Mouse (Mus musculus): ENCODE measurements around the gene Clmp. TPM values are rescaled to one million over a fixed set of nuclear protein-coding genes. Genes with fewer than 3 reads are reported as not detected.

Gene Clmp
- polyA plus RNA-seq, 1 experiment from 2014 or later, result 32.4 TPM

GRCm38 (mm10) chr9:40666190-40666803 lies 19.5 kb upstream of the Clmp start:
- Histone ChIP-seq H3K9me3 (replicated peaks) (no peaks in the 10 kb centered on the region; the same call in 1 of the 2 replicates), H3K27ac (no peak overlapping the region), H3K4me1 (peaks cover 2% of the 10 kb centered on the region; the same call in 1 of the 2 replicates), H3K27me3 (no peaks in the 10 kb centered on the region), H3K36me3 (ENCODE audit: poor library complexity, severe bottlenecking) (no peaks in the 10 kb centered on the region), H3K4me3 (no peak overlapping the region), H3K9ac (no peak overlapping the region), H3K4me2 (no peak overlapping the region)
- 0 out of 2 replicates have a peak, but pooled peaks have one; percentile 53 for ATAC-seq
- WGBS, result 79% methylated on average over 9 of the region's 9 CpGs

DNA sequence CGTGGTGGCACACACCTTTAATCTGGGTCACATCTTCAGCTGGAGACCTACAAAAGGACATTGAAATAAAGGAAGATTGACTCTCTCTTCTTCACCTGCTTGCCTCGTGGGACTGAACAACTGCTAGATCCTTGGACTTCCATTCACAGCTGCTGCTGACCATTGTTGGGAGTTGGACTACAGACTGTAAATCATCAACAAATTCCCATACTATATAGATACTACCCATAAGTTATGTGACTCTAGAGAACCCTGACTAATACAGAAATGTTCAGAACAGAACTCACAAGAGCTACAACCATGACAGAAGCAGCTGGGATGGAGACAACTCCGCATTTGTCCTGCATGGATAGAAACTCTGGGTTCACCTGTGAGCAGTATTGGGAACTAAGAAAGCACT lies 15.4 kb upstream of the Clmp start, which contains the start of gene Gm21915:
Gm21915 (plus strand) TSS at position 301 of the 400 bp plus-strand sequence.
- Histone ChIP-seq H3K27me3 (no peaks in the 10 kb centered on the region), H3K4me1 (peaks cover 12% of the 10 kb centered on the region; the same call in 1 of the 2 replicates), H3K4me3 (no peak within 1 kb of the TSS), H3K36me3 (ENCODE audit: poor library complexity, severe bottlenecking) (no peaks in the 10 kb centered on the region), H3K27ac (no peak within 1 kb of the TSS), H3K9ac (no peak within 1 kb of the TSS), H3K9me3 (replicated peaks) (no peaks in the 10 kb centered on the region), H3K4me2 (no peak within 1 kb of the TSS)
- WGBS, result 86% methylated on average over 3 of the region's 3 CpGs
- no peak for ATAC-seq

DNA sequence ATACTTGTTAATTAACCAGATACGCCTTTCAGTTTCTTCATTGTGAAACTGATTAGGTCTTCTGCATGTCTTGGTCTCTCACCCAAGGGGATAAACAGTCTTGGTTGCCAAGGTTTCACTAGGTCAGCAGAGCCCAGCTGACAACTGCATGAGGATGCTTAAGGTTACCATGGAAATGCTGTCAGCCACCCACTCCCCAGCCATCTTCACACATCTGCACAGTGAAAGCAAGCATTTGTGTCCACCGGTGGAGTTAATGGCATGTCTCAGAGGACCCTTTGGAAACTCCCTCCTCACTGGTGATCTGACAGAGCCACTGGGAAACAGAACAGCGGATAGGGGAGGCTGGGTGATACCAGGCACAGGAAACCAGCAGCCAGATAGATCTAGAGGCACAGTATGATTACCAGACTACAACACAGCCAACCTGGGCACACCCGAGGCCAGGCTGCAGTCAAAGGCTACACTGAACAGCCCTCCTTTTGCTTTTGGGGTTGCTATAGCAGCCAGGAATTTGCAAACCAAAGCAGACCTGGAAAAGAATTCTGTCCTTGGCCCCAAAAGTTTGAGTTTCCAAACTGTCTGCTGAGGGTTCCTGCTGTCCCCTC lies 14.3 kb upstream of the Clmp start:
- no peaks in the 10 kb centered on the region for H3K9me3 ChIP-seq (replicated peaks)
- ATAC-seq, result no peak
- H3K4me1 ChIP-seq, result peaks cover 12% of the 10 kb centered on the region; the same call in 1 of the 2 replicates
- no peak overlapping the region for H3K4me2 ChIP-seq
- no peaks in the 10 kb centered on the region for H3K27me3 ChIP-seq
- H3K36me3 ChIP-seq (ENCODE audit: poor library complexity, severe bottlenecking), result no peaks in the 10 kb centered on the region
- no peak overlapping the region for H3K4me3 ChIP-seq
- H3K27ac ChIP-seq, result no peak overlapping the region; the same call in 1 of the 2 replicates
- 33% methylated on average over 4 of the region's 4 CpGs for WGBS
- H3K9ac ChIP-seq, result no peak overlapping the region

GRCm38 (mm10) chr9:40675203-40675958 lies 10.4 kb upstream of the Clmp start:
- no peak overlapping the region for H3K9ac ChIP-seq
- H3K9me3 ChIP-seq (replicated peaks), result no peaks in the 10 kb centered on the region
- H3K4me3 ChIP-seq, result no peak overlapping the region
- peaks cover 12% of the 10 kb centered on the region; the same call in 1 of the 2 replicates for H3K4me1 ChIP-seq
- H3K27ac ChIP-seq, result no peak overlapping the region
- no peaks in the 10 kb centered on the region for H3K27me3 ChIP-seq
- WGBS, result 87% methylated on average over 12 of the region's 12 CpGs
- H3K4me2 ChIP-seq, result no peak overlapping the region
- no peak for ATAC-seq
- H3K36me3 ChIP-seq (ENCODE audit: poor library complexity, severe bottlenecking), result no peaks in the 10 kb centered on the region

DNA sequence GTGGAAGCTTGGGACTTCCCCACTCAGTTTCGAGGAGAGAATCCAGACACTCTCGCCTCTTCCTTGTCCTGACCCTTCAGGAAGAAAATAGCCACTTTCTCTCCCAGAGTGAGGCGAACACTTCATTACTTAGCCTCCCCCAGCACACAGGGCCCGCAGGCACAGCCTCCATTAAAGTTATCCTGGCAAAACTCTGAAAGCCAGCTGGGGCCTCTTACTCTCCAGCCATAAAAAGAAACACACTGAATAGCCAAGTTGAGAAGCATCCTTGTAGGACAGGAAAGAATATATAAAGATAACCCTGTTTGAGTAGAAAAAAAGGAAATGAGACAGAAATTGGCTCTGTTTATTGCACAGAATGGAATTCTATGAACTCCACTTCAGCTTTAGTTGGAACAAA lies 7.1 kb upstream of the Clmp start:
- no peak overlapping the region for H3K4me3 ChIP-seq
- H3K9me3 ChIP-seq (replicated peaks), result no peaks in the 10 kb centered on the region
- no peak overlapping the region for H3K27ac ChIP-seq
- H3K4me1 ChIP-seq, result no peaks in the 10 kb centered on the region
- no peak overlapping the region for H3K9ac ChIP-seq
- H3K36me3 ChIP-seq (ENCODE audit: poor library complexity, severe bottlenecking), result no peaks in the 10 kb centered on the region
- no peaks in the 10 kb centered on the region for H3K27me3 ChIP-seq
- no peak for ATAC-seq
- 78% methylated on average over 4 of the region's 4 CpGs for WGBS
- no peak overlapping the region for H3K4me2 ChIP-seq

GRCm38 (mm10) chr9:40686421-40686899 lies 698 bp downstream of the Clmp start:
- Histone ChIP-seq H3K4me3 (peak overlapping the region; percentile 73), H3K36me3 (ENCODE audit: poor library complexity, severe bottlenecking) (no peaks in the 10 kb centered on the region), H3K4me2 (peak overlapping the region; percentile 91), H3K27me3 (0 out of 2 replicates have a peak, but pooled peaks cover 11% of the 10 kb centered on the region), H3K9ac (peak overlapping the region; percentile 88), H3K9me3 (replicated peaks) (no peaks in the 10 kb centered on the region), H3K4me1 (peaks cover 31% of the 10 kb centered on the region), H3K27ac (peak overlapping the region; percentile 93)
- WGBS, result under 1% methylated on average over 23 of the region's 23 CpGs
- ATAC-seq, result peak; percentile 79

- H3K4me3 ChIP-seq, result peak overlapping the region; percentile 73
- ATAC-seq, result peak; percentile 11; the same call in 1 of the 2 replicates
- WGBS, result 45% methylated on average over 5 of the region's 5 CpGs
- peak overlapping the region; percentile 91 for H3K4me2 ChIP-seq
- peak overlapping the region; percentile 93 for H3K27ac ChIP-seq
- peak overlapping the region; percentile 88 for H3K9ac ChIP-seq
- H3K36me3 ChIP-seq (ENCODE audit: poor library complexity, severe bottlenecking), result no peaks in the 10 kb centered on the region
- no peaks in the 10 kb centered on the region for H3K9me3 ChIP-seq (replicated peaks)
- peaks cover 31% of the 10 kb centered on the region for H3K4me1 ChIP-seq
- H3K27me3 ChIP-seq, result 0 out of 2 replicates have a peak, but pooled peaks cover 11% of the 10 kb centered on the region
Observed at GRCm38 (mm10) chr9:40687053-40687452, 1.3 kb downstream of the Clmp start.

DNA sequence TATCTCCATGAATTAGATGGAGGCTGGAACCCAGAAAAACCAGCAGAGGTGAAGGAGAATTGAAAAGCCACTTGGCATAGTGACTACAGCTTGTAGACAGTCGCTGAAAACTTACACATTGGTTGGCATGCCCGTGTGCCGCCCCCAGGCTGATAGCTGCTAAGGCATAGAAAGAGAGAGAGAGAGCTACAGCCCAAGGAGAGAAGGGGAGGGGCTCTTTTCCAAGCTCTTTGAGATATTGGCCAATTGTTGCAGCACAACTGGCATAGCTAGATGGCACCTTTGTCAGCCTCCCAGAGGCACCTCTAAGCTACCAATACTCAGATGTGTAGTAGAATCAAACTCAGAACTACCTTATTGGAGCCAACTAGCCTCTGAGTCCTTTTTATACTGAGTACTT lies 1.8 kb downstream of the Clmp start:
- Histone ChIP-seq H3K4me2 (peak overlapping the region; percentile 91), H3K36me3 (ENCODE audit: poor library complexity, severe bottlenecking) (no peaks in the 10 kb centered on the region), H3K27ac (0 out of 2 replicates have a peak overlapping the region, but pooled peaks have one; percentile 93), H3K9ac (peak overlapping the region; percentile 88), H3K4me3 (peak overlapping the region; percentile 73), H3K4me1 (peaks cover 33% of the 10 kb centered on the region), H3K9me3 (replicated peaks) (no peaks in the 10 kb centered on the region), H3K27me3 (0 out of 2 replicates have a peak, but pooled peaks cover 11% of the 10 kb centered on the region)
- WGBS, result 62% methylated on average over 3 of the region's 3 CpGs
- ATAC-seq, result no peak

DNA sequence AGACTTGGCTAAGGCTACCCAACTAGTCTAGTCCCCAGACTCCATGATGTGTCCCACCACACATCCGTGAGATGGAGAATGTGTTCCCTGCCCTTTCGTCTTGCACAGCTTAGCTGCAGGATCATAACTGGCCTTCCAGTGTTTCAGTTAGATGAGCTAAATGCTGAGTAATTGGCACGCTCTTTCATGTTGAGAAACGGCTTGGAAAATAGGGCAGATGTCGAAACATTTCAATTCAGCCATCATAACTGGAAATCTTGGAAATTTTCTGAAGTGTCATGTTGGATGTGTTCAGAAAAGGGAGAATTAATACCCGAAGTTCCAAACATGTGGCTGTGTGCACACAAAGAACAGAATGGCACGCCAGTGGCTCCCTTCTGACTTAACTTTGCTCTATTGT lies 4.7 kb downstream of the Clmp start:
- peaks cover 60% of the 10 kb centered on the region for H3K4me1 ChIP-seq
- H3K27ac ChIP-seq, result no peak overlapping the region
- no peaks in the 10 kb centered on the region for H3K36me3 ChIP-seq (ENCODE audit: poor library complexity, severe bottlenecking)
- no peak for ATAC-seq
- H3K27me3 ChIP-seq, result 0 out of 2 replicates have a peak, but pooled peaks cover 8% of the 10 kb centered on the region
- H3K4me3 ChIP-seq, result no peak overlapping the region
- 88% methylated on average over 7 of the region's 7 CpGs for WGBS
- no peak overlapping the region for H3K9ac ChIP-seq
- no peaks in the 10 kb centered on the region for H3K9me3 ChIP-seq (replicated peaks)
- no peak overlapping the region for H3K4me2 ChIP-seq

DNA sequence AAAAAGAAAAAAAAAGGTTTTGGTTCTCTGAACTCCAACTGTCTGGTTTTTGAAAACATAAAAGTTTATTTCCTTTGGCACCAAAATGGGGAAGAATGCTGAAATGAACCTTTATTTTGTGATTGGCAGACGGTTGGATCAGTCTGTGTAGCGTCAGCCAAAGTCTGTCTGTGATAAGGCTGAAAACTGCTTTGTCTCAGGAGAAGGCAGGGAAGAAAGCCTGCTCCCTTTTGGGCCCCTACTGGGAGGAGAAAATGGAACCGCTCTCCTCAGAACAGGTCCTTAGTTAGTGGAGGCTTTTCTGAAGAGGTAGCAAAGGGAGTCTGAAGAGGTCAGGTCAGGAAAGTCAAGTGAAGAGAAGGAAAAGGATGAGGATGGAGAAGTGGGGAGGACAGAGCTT lies 7.3 kb downstream of the Clmp start:
- H3K4me3 ChIP-seq, result no peak overlapping the region
- 12% methylated on average over 3 of the region's 3 CpGs for WGBS
- H3K9ac ChIP-seq, result no peak overlapping the region
- peaks cover 44% of the 10 kb centered on the region for H3K4me1 ChIP-seq
- H3K27ac ChIP-seq, result peak overlapping the region; percentile 52
- no peak; the same call in 1 of the 2 replicates for ATAC-seq
- peak overlapping the region; percentile 12; the same call in 1 of the 2 replicates for H3K4me2 ChIP-seq
- no peaks in the 10 kb centered on the region for H3K9me3 ChIP-seq (replicated peaks)
- 0 out of 2 replicates have a peak, but pooled peaks cover 4% of the 10 kb centered on the region for H3K36me3 ChIP-seq (ENCODE audit: poor library complexity, severe bottlenecking)
- H3K27me3 ChIP-seq, result no peaks in the 10 kb centered on the region

DNA sequence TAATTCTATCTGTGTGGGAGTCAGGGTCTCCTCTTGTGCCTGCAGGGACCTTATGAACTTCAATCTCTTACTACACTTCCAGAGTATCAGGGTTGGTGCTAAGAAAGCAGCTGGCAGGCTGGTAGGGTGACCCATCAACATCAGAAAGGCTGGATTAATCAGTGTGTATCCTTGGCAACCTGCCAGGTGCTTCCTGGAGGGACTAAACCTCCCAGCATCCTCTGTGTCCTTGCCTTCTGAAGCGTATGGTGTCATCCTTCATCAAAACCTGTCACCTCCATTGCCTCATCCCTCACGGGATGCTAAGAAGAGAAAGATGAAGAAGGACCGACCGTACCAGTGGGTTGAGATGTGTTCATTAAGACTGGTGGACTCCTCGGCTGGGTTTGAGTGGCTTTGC lies 8.0 kb downstream of the Clmp start:
- Histone ChIP-seq H3K27ac (peak overlapping the region; percentile 52), H3K4me3 (no peak overlapping the region), H3K4me1 (peaks cover 38% of the 10 kb centered on the region), H3K9me3 (replicated peaks) (no peaks in the 10 kb centered on the region), H3K36me3 (ENCODE audit: poor library complexity, severe bottlenecking) (0 out of 2 replicates have a peak, but pooled peaks cover 4% of the 10 kb centered on the region), H3K9ac (no peak overlapping the region), H3K4me2 (0 out of 2 replicates have a peak overlapping the region, but pooled peaks have one; percentile 12), H3K27me3 (no peaks in the 10 kb centered on the region)
- ATAC-seq, result peak; percentile 46; the same call in 1 of the 2 replicates
- WGBS, result 51% methylated on average over 5 of the region's 5 CpGs

All from forebrain, embryonic 13.5 days (tissue).